8 mouse cellular contexts compared by ENCODE assay signal in genomic region chr2:151008517-151008932, GRCm38 (mm10). TPM values are rescaled to one million over a fixed set of nuclear protein-coding genes. Genes with fewer than 3 reads are reported as not detected.
DNase-seq lines count a peak whose midpoint lies in the region; ATAC-seq and TF ChIP-seq lines count a peak whose summit lies in the region.

No protein-coding gene starts in this region.

- no peaks in the 10 kb centered on the region for H3K9me3 ChIP-seq in heart, embryonic 14.5 days (ENCODE audit: control insufficient read depth, low read length)
- no peaks in the 10 kb centered on the region for H3K9me3 ChIP-seq in MEL (replicated peaks; ENCODE audit: insufficient read depth, low read length)
- H3K9me3 ChIP-seq in limb, embryonic 13.5 days = no peaks in the 10 kb centered on the region

- TF ChIP-seq POLR2A in MEL (IDR thresholded peaks at IDR 0.05; ENCODE audit: control insufficient read depth in 1 of 2, insufficient read depth in 1 of 2, low read depth in 1 of 2, low read length in 2 of 2, poor library complexity in 1 of 2) = no peak
- no peak for TF ChIP-seq POLR2A in olfactory bulb, adult 2 months (IDR thresholded peaks at IDR 0.05; ENCODE audit: insufficient read depth, low read depth, low read length)

- TF ChIP-seq CTCF in MEL (IDR thresholded peaks at IDR 0.05 in 2 of 3, conservative IDR thresholded peaks at IDR 0.05 in 1 of 3; ENCODE audit: control insufficient read depth in 1 of 3, insufficient read depth in 1 of 3, low read depth in 2 of 3, low read length in 3 of 3, poor library complexity in 1 of 3, severe bottlenecking in 1 of 3) = no peak
- no peak for TF ChIP-seq CTCF in olfactory bulb, adult 2 months (IDR thresholded peaks at IDR 0.05; ENCODE audit: insufficient read depth, low read depth, low read length)

- H3K4me2 ChIP-seq in heart, embryonic 14.5 days (ENCODE audit: low read length) = peak overlapping the region; percentile 96
- H3K4me2 ChIP-seq in limb, embryonic 13.5 days (replicated peaks) = peak overlapping the region; percentile 88

- 0% methylated on average over 20 of the region's 21 CpGs for WGBS in heart, embryonic 14.5 days
- WGBS in limb, embryonic 13.5 days = under 1% methylated on average over 21 of the region's 21 CpGs
- whole genome bisulfite sequencing in olfactory bulb, adult 2 months = 1% methylated on average over 21 of the region's 21 CpGs

- no peak overlapping the region for H3K27ac ChIP-seq in heart, embryonic 14.5 days (replicated peaks in 1 of 2; ENCODE audit: control insufficient read depth in 1 of 2, insufficient read depth in 1 of 2, low read depth in 2 of 2, low read length in 2 of 2)
- H3K27ac ChIP-seq in MEL (ENCODE audit: control insufficient read depth, low read depth, low read length) = peak overlapping the region; percentile 25
- peak overlapping the region; percentile 72; the same call in 1 of the 2 replicates for H3K27ac ChIP-seq in limb, embryonic 13.5 days
- no peak overlapping the region for H3K27ac ChIP-seq in olfactory bulb, adult 2 months (ENCODE audit: insufficient read depth, low read depth, low read length)

- no peaks in the 10 kb centered on the region for H3K36me3 ChIP-seq in heart, embryonic 14.5 days (ENCODE audit: control insufficient read depth, insufficient read depth, low read length)
- H3K36me3 ChIP-seq in MEL (ENCODE audit: control insufficient read depth in 1 of 2, insufficient read depth in 2 of 2, low read length in 2 of 2) = peaks cover 0 to 48% of the 10 kb centered on the region in 2 experiments; a peak in 2 of 4 replicates
- no peaks in the 10 kb centered on the region for H3K36me3 ChIP-seq in limb, embryonic 13.5 days

- peaks cover 28% of the 10 kb centered on the region for H3K79me2 ChIP-seq in MEL (ENCODE audit: control insufficient read depth, insufficient read depth, low read length, poor library complexity)

- TF ChIP-seq EP300 in MEL (IDR thresholded peaks at IDR 0.05; ENCODE audit: low read depth in 1 of 2, low read length in 2 of 2) = no peak

- DNase-seq in heart, postnatal 36 days = no peak
- peak; percentile 82 for DNase-seq in MEL (ENCODE audit: low read depth, low spot score)
- DNase-seq in cerebellum, postnatal 25 days = no peak
- DNase-seq in frontal cortex, postnatal 25 days (ENCODE audit: low spot score in 2 of 2) = no peak

- peak overlapping the region; percentile 62 to 97 for H3K4me3 ChIP-seq in heart, embryonic 14.5 days (ENCODE audit: control insufficient read depth in 1 of 2, insufficient read depth in 1 of 2, low read depth in 1 of 2, low read length in 2 of 2)
- H3K4me3 ChIP-seq in MEL (ENCODE audit: control insufficient read depth in 1 of 2, insufficient read depth in 1 of 2, low read depth in 2 of 2, low read length in 2 of 2) = peak overlapping the region; percentile 84 to 87
- H3K4me3 ChIP-seq in limb, embryonic 13.5 days = peak overlapping the region; percentile 71
- peak overlapping the region; percentile 83 for H3K4me3 ChIP-seq in olfactory bulb, adult 2 months (ENCODE audit: insufficient read depth, low read depth, low read length)

- 0 out of 2 replicates have a peak, but pooled peaks have one; percentile 11 for ATAC-seq in heart, embryonic 14.5 days (ENCODE audit: insufficient number of reproducible peaks, insufficient read depth, low FRiP score, low read depth)
- ATAC-seq in erythroid progenitor cell, adult 5-6 weeks (replicated peaks; ENCODE audit: low FRiP score, poor library complexity, severe bottlenecking) = peak; percentile 58
- no peak; the same call in 1 of the 2 replicates for ATAC-seq in limb, embryonic 13.5 days (ENCODE audit: low FRiP score, low read depth)

- H3K9ac ChIP-seq in heart, embryonic 14.5 days (ENCODE audit: low read length) = peak overlapping the region; percentile 77
- peak overlapping the region; percentile 92 for H3K9ac ChIP-seq in MEL (ENCODE audit: control insufficient read depth, low read depth, low read length, poor library complexity, severe bottlenecking)
- peak overlapping the region; percentile 86 for H3K9ac ChIP-seq in limb, embryonic 13.5 days

- intact Hi-C loops in heart, postnatal 36 days (cut with DNase I) = loop anchor here (10.0 kb wide), 2 partner anchors 204 to 444 kb away; no protein-coding TSS in a partner anchor

- H3K4me1 ChIP-seq in heart, embryonic 14.5 days (ENCODE audit: control insufficient read depth in 2 of 2, insufficient read depth in 2 of 2, low read length in 2 of 2) = peaks cover 9 to 13% of the 10 kb centered on the region in 2 experiments
- H3K4me1 ChIP-seq in MEL (ENCODE audit: control insufficient read depth in 1 of 2, insufficient read depth in 2 of 2, low read length in 2 of 2) = peaks cover 34 to 40% of the 10 kb centered on the region in 2 experiments
- peaks cover 20% of the 10 kb centered on the region; the same call in 1 of the 2 replicates for H3K4me1 ChIP-seq in limb, embryonic 13.5 days
- peaks cover 5% of the 10 kb centered on the region for H3K4me1 ChIP-seq in olfactory bulb, adult 2 months (ENCODE audit: control insufficient read depth, insufficient read depth, low read length)

- no peak for TF ChIP-seq RAD21 in MEL (IDR thresholded peaks at IDR 0.05; ENCODE audit: low read depth, low read length)

- no peaks in the 10 kb centered on the region for H3K27me3 ChIP-seq in heart, embryonic 14.5 days (ENCODE audit: control insufficient read depth, insufficient read depth, low read length)
- no peaks in the 10 kb centered on the region for H3K27me3 ChIP-seq in MEL (ENCODE audit: control insufficient read depth in 1 of 2, insufficient read depth in 2 of 2, low read length in 2 of 2)
- H3K27me3 ChIP-seq in limb, embryonic 13.5 days = no peaks in the 10 kb centered on the region

TF ChIP-seq in MEL, 35 proteins besides CTCF, POLR2A, EP300 and RAD21 (continues in another document):
- TF ChIP-seq POLR2AphosphoS2 (IDR thresholded peaks at IDR 0.05; ENCODE audit: low read length) (no peak), NRF1 (IDR thresholded peaks at IDR 0.05; ENCODE audit: insufficient read depth, low read depth, low read length, poor library complexity, severe bottlenecking) (peak; percentile 37; the same call in 1 of the 2 replicates), MAX (IDR thresholded peaks at IDR 0.05; ENCODE audit: low read length) (peak; percentile 40; the same call in 1 of the 2 replicates), MXI1 (IDR thresholded peaks at IDR 0.05; ENCODE audit: low read depth, low read length) (peak; percentile 32; the same call in 1 of the 2 replicates), MEF2A (IDR thresholded peaks at IDR 0.05; ENCODE audit: extremely low read depth, insufficient replicate concordance, low read depth, low read length, poor library complexity, severe bottlenecking) (no peak), UBTF (IDR thresholded peaks at IDR 0.05; ENCODE audit: borderline replicate concordance, insufficient read depth, low read depth, low read length) (no peak), BHLHE40 (IDR thresholded peaks at IDR 0.05; ENCODE audit: borderline replicate concordance, low read depth, low read length) (no peak), CHD1 (IDR thresholded peaks at IDR 0.05; ENCODE audit: low read depth, low read length) (no peak; the same call in 1 of the 2 replicates), RCOR1 (IDR thresholded peaks at IDR 0.05; ENCODE audit: low read depth, low read length) (no peak), MYB (IDR thresholded peaks at IDR 0.05; ENCODE audit: low read depth, low read length) (no peak), HCFC1 (IDR thresholded peaks at IDR 0.05; ENCODE audit: low read depth, low read length) (no peak), KAT2A (conservative IDR thresholded peaks at IDR 0.05; ENCODE audit: low read depth, low read length) (no peak), USF2 (IDR thresholded peaks at IDR 0.05; ENCODE audit: borderline replicate concordance in 1 of 2, insufficient read depth in 1 of 2, low read depth in 1 of 2, low read length in 2 of 2) (no peak), NELFE (IDR thresholded peaks at IDR 0.05; ENCODE audit: low read depth, low read length) (no peak), E2F4 (IDR thresholded peaks at IDR 0.05; ENCODE audit: borderline replicate concordance, low read depth, low read length) (0 out of 2 replicates have a peak, but pooled peaks have one; percentile 30), MAFK (IDR thresholded peaks at IDR 0.05; ENCODE audit: borderline replicate concordance, low read depth, low read length) (no peak), CHD2 (IDR thresholded peaks at IDR 0.05; ENCODE audit: low read length) (no peak), ZMIZ1 (IDR thresholded peaks at IDR 0.05; ENCODE audit: low read depth, low read length) (no peak), MAZ (IDR thresholded peaks at IDR 0.05; ENCODE audit: low read depth, low read length) (no peak), ELF1 (IDR thresholded peaks at IDR 0.05; ENCODE audit: low read depth, low read length) (no peak), SMC3 (IDR thresholded peaks at IDR 0.05; ENCODE audit: low read depth, low read length) (no peak)

RNA-seq across cellular contexts. Expression of gene Ninl, which starts 30.7 kb away (rescaled TPM):
- polyA plus RNA-seq in heart, embryonic 14.5 days (2014; fragmentation: Nextera tagmentation; extraction: Ambion mirVana) = 4.0 and 5.8 TPM in 2 replicates
- 1 to 10 TPM; 1.4 to 1.7 TPM for total RNA-seq in heart, postnatal 36 days (2021)
- 9.8 and 11.6 TPM in 2 replicates for total RNA-seq in MEL (2012; rRNA removed)
- polyA plus RNA-seq in MEL (2012; ENCODE audit: insufficient read depth in 1 of 2, insufficient read length in 2 of 2, low read depth in 1 of 2, low replicate concordance in 2 of 2, missing spikeins in 1 of 2) = 10 to 100 TPM in 1 of 2 experiments, not detected in 1; 16.8 TPM
- total RNA-seq in erythroid progenitor cell, adult 5-6 weeks (2015; ENCODE audit: low replicate concordance) = 19.8 and 28.5 TPM in 2 replicates
- total RNA-seq in erythroid progenitor cell, adult 5-6 weeks (2017; ENCODE audit: low replicate concordance) = 65.6 and 69.2 TPM in 2 replicates
- 8.6 and 9.8 TPM in 2 replicates for polyA plus RNA-seq in limb, embryonic 13.5 days (2015; fragmentation: Nextera tagmentation; extraction: Ambion mirVana)
- not detected in 2 replicates for polyA plus RNA-seq in olfactory bulb, adult 2 months (2012; ENCODE audit: insufficient read depth, insufficient read length, low replicate concordance, missing spikeins)

RNA-seq across cellular contexts. Expression of gene Nanp, which starts 30.7 kb away (rescaled TPM):
- 18.2 and 19.2 TPM in 2 replicates for polyA plus RNA-seq in heart, embryonic 14.5 days (2014; fragmentation: Nextera tagmentation; extraction: Ambion mirVana)
- 1 to 10 TPM; 1.6 to 2.3 TPM for total RNA-seq in heart, postnatal 36 days (2021)
- 24.7 and 25.4 TPM in 2 replicates for total RNA-seq in MEL (2012; rRNA removed)
- 10 to 100 TPM in 1 of 2 experiments, not detected in 1; 14.6 TPM for polyA plus RNA-seq in MEL (2012; ENCODE audit: insufficient read depth in 1 of 2, insufficient read length in 2 of 2, low read depth in 1 of 2, low replicate concordance in 2 of 2, missing spikeins in 1 of 2)
- total RNA-seq in erythroid progenitor cell, adult 5-6 weeks (2015; ENCODE audit: low replicate concordance) = 51.6 and 59.8 TPM in 2 replicates
- total RNA-seq in erythroid progenitor cell, adult 5-6 weeks (2017; ENCODE audit: low replicate concordance) = 51.8 and 55.6 TPM in 2 replicates
- 49.4 and 51.4 TPM in 2 replicates for polyA plus RNA-seq in limb, embryonic 13.5 days (2015; fragmentation: Nextera tagmentation; extraction: Ambion mirVana)
- not detected in 2 replicates for polyA plus RNA-seq in olfactory bulb, adult 2 months (2012; ENCODE audit: insufficient read depth, insufficient read length, low replicate concordance, missing spikeins)

Comparison
In these comparisons a context has a peak if more than half of its experiments do, and no peak if none do; other contexts are left out.
1. H3K27ac ChIP-seq: peak in MEL (single experiment) and limb, embryonic 13.5 days (single experiment); none in heart, embryonic 14.5 days (0 of 2) and olfactory bulb, adult 2 months (single experiment).
2. Peak in every context shown above with its lines, with median percentiles within 50 percentile points of each other: H3K4me3 ChIP-seq and H3K9ac ChIP-seq.